Mouse (Mus musculus) layer of hippocampus, postnatal 10 days (tissue): ENCODE measurements around the gene 2210011C24Rik. TPM values are rescaled to one million over a fixed set of nuclear protein-coding genes. Genes with fewer than 3 reads are reported as not detected.
"Not testable (repeated sequence)": the region's sequence is repeated elsewhere in the genome, so short reads cannot be mapped to it uniquely, and the experiment has no call there.

Experiments used
- DNase-seq, 2 experiments: peaks; one replicate each; pipeline ENCODE4 v3.0.0; 2021; ENCODE audit warnings: low spot score in 2 of 2
- total RNA-seq, 2 experiments: library from RNA; stranded (reverse); gene quantifications; 2 replicates each; pipeline ENCODE4 v1.2.3; 2021

Gene 2210011C24Rik
- total RNA-seq, 2 experiments from 2014 or later: not detected

DNA sequence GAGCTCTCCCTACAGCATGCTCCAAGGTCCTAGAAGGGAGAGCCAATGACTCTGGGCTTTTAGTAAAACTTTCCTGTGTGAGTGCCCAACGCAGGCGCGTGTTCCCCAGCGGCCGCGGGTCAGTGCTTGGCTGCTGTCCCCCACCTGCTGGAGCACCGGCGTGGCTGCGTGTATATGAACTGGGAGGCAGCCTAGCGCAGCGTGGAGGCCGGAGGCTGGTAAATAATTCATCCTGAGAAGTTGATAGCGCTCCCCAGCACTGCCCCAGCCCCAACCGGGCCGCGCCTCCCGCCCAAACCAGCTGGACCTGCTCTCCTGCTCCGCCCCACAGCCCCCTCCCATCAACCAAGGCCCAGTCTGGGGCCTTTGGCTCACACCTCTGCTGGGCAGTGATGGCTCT, 9.1 kb upstream of the 2210011C24Rik start, which contains the start of gene Palm3:
Palm3 (plus strand) TSS at position 376 of the 400 bp plus-strand sequence.
- no peak for DNase-seq

GRCm38 (mm10) chr8:84019738-84020137, 7.8 kb upstream of the 2210011C24Rik start:
- DNase-seq: no peak

DNA sequence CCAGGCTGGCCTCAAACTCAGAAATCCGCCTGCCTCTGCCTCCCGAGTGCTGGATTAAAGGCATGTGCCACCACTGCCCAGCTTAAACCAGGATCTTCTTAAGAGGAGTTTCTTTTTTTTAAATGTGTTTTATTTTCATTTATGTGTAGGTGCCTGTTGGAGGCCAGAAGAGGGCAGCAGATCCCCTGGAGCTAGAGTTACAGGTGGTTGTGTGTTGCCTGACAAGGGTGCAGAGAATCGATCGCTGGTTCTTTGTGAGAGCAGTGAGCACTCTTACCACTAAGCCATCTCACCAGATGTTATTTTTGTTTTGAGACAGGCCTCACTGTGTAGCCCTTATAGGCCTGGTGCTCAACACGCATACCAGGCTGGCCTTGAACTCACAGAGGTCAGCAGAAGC, 3.9 kb upstream of the 2210011C24Rik start:
- no peak for DNase-seq

DNA sequence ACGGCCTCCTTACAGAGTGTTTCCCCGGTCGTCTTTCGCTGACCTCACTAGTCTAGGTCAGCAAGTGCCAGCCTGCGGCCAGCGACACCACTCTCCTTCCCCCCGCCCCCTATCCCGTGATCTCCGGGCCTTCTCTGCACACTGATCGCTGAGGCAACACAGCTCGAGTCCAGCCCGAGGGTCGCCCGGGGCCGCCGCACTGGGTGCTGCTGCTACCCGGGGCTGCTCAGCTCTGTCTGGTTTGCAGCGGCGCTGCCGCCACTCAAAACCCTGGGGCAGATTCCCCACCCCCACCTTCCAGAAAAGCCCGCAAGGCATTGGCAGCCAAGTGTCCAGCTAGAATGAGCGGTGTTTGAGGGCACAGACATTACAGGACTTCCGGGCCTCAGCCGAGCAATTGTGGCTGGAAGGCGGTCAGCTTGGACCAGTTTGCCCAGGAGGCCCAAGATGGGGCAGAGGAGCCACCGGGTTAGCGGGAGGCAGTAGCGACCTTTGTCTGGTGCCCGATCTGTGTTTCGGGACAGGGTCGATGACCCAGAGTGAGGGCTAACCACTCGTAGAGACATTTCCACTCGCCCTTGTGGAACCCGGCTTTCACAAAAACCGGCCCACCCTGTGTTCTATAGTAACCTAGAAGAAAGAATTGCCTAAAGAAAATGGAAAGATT, 661 bp upstream of the 2210011C24Rik start:
- DNase-seq: no peak

DNA sequence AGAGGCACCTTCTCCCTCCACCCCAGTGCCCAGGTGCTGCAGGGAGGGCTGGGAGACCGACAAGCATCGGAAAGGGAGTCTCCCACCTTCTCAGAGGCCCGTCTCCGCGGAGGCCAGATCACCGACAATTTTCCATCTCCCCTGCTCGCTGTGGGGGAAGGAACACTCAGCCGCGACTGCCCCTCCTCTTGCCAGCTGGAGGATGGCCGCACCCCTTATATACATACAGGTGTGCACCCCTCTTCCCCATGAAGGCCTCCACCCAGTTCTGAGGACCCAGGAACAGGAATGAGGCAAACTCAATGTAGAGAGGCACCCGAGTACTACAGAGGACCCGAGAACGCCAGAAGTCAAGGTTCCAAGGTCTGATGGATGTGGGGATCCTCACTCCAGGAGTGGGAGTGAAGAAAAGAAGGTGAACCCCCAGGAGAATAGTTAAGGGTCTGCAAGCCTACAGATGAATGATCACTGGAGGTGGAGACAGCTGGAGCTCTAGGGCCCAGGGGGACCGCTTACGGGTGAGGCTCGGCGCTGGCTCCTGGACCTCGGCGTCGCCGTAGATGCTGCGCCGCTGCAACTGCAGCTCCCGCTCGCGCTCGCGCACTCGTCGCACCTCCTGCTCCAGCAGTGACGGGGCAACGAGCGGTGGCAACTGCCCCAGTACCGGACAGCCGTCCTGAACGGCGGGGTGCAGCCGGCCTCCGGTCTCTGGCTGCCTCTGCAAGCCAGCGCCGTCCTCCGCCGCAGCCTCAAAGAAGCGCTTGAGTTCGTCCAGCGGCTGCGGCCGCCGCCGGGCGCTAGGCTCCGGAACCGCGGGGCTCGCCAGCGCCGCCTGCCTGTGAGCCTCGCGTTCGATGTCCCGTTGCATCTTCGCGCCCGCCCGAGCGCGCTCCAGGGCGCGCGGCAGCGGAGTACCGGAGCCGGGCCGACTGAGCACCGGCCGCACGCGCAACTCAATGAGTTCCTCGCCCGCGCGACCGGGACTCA, 1.1 kb downstream of the 2210011C24Rik start:
- peak; percentile 70 to 85 for DNase-seq

DNA sequence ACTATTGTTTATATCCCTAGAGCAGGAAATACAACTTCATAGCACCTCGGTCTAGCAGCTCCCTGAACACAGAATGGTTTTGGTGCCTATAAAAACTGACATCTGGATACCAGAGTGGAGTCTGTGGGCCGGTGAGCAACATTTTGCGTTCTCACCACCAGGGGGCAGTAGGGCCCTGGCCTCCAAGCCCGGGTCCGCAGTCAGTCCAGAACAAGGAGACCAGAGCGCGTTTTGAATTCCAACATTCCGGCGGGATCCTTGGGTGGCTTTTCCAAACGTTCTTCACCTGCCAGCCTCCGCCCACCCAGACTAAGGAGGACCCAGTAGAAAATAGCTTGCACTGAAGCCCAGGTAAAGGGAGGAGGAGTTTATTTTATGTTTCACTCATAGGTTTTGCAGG, 2.1 kb downstream of the 2210011C24Rik start:
- peak; percentile 85 to 90 for DNase-seq

GRCm38 (mm10) chr8:84008362-84008761, 3.6 kb downstream of the 2210011C24Rik start:
- no peak for DNase-seq

GRCm38 (mm10) chr8:84005502-84005901, 6.5 kb downstream of the 2210011C24Rik start:
- not testable (repeated sequence) for DNase-seq

GRCm38 (mm10) chr8:84004533-84005201, 7.3 kb downstream of the 2210011C24Rik start:
- peak; percentile 88 to 93 for DNase-seq

GRCm38 (mm10) chr8:84003612-84004246, 8.2 kb downstream of the 2210011C24Rik start:
- DNase-seq: no peak

- DNase-seq: no peak
Measured at GRCm38 (mm10) chr8:84002957-84003611, 8.9 kb downstream of the 2210011C24Rik start.

DNA sequence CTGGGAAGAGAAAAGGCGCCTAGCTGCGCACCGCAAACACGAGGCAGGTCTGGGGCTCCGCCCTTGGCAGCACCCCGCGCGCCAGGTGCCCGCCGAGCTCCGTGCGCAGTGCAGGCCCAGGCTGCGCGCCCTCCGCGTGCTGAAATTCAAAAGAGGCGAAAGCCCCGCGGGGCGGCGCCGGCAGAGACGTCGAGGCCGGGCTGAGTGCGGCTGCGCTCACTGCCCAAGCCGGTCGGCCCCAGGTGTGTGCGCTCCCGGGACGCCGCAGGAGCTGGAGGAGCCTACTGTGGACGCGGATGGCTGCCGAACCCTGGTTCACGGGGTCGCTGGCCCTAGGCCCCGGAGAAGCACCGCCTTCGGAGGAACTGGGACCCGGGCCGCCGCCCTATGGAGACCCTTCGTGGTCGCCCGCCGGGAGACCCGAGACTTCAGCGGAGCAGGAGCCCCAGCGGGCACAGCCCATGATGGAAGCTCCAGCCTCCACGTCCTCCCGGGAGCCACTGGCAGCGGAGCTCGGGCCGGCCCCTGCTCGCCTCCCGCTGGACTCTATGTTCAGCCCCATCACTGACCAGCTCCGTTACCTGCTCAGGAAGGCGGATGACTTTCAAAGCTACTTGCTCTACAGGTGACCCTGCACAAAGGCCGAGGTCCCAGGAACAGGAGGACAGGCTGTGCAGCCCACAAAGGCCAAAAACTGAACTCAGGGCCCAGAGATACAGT, 10.5 kb downstream of the 2210011C24Rik start, which contains the start of gene 1700067K01Rik:
1700067K01Rik (plus strand) TSS at position 222 of the 720 bp plus-strand sequence.
- no peak for DNase-seq

GRCm38 (mm10) chr8:83999825-84000224, 12.1 kb downstream of the 2210011C24Rik start:
- DNase-seq: no peak

GRCm38 (mm10) chr8:83999057-83999705, 12.8 kb downstream of the 2210011C24Rik start:
- DNase-seq: no peak

DNA sequence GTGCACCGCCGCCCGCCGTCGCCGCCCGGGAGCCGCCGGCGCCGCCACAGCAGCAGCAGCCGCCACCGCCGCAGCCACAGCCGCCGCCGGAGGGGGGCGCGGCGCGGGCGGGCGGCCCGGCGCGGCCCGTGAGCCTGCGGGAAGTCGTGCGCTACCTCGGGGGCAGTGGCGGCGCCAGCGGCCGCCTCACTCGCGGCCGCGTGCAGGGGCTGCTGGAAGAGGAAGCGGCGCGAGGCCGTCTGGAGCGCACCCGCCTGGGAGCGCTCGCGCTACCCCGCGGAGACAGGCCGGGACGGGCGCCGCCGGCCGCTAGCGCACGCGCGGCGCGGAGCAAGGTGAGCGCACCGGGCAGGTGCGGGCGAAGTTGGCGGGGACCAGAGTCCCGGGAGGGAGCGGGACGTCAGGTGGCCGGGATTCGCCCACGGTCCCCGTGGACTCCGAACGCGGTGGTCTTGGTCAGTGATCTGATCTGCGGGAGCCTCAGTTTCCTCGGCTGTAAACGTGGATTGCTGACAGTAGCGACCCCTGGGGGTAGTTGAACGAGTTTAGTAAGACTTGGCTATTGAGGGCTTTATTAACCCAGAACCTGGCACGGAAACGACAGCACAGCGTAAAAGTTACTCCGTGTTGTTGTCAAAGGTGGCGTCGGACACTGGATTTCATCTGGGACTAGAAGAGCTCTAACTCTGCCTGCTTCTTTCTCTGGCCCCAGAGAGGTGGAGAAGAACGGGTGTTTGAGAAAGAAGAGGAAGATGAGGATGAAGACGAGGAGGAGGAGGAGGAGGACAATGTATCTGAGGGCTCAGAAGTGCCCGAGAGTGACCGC, 13.5 kb downstream of the 2210011C24Rik start:
- DNase-seq: peak; percentile 61 to 74

DNA sequence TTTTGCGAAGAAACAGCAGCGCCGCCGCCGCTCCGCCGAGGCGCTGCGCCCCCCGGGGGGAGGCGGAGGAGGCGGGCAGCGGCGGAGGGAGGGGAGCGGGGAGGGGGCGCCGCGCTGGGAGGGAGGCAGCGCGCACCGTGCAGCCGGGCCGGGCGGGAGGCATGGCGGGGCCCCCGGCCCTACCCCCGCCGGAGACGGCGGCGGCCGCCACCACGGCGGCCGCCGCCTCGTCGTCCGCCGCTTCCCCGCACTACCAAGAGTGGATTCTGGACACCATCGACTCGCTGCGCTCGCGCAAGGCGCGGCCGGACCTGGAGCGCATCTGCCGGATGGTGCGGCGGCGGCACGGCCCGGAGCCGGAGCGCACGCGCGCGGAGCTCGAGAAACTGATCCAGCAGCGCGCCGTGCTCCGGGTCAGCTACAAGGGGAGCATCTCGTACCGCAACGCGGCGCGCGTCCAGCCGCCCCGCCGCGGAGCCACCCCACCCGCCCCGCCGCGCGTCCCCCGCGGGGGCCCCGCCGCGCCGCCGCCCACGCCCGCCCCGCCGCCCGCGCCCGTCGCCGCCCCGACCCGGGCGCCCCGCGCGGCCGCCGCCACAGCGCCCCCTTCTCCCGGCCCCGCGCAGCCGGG, 14.3 kb downstream of the 2210011C24Rik start, which contains the start of gene Samd1:
Samd1 (plus strand) TSS at position 162 of the 631 bp plus-strand sequence.
- peak; percentile 53 to 69 for DNase-seq
